Mouse (Mus musculus) CH12.LX (cell line): ENCODE measurements around the gene Tpst1.

ENCODE experiments used
- CHD2 ChIP-seq: IDR thresholded peaks from 2 replicates; pipeline ENCODE4 v1.6.1; 2011; ENCODE audit warnings: low read length, improper control_type of control experiment
- CTCF ChIP-seq, 2 experiments: IDR thresholded peaks in 1 of 2; conservative IDR thresholded peaks in 1 of 2; 2 replicates each; pipeline ENCODE4 v1.5.1; 2011 to 2012; ENCODE audit warnings: low read depth in 2 of 2, low read length in 2 of 2, improper control_type of control experiment in 1 of 2, inconsistent platforms in 1 of 2, mild to moderate bottlenecking in 1 of 2, moderate library complexity in 1 of 2
- EP300 ChIP-seq: IDR thresholded peaks from 2 replicates; pipeline ENCODE4 v1.6.1; 2011; ENCODE audit warnings: low read length, improper control_type of control experiment
- KAT2A ChIP-seq: IDR thresholded peaks from 2 replicates; pipeline ENCODE4 v1.6.1; 2012; ENCODE audit warnings: low read length, improper control_type of control experiment, inconsistent platforms; ENCODE audit not compliant: insufficient replicate concordance
- MXI1 ChIP-seq: IDR thresholded peaks from 2 replicates; pipeline ENCODE4 v1.6.1; 2011; ENCODE audit warnings: mild to moderate bottlenecking, low read depth, low read length, improper control_type of control experiment
- PAX5 ChIP-seq: IDR thresholded peaks from 2 replicates; pipeline ENCODE4 v1.6.1; 2012; ENCODE audit warnings: low read length, inconsistent platforms, mixed read lengths
- POLR2A ChIP-seq: IDR thresholded peaks from 2 replicates; pipeline ENCODE4 v1.6.1; 2011; ENCODE audit warnings: low read depth, mild to moderate bottlenecking, improper control_type of control experiment, low read length
- POLR2AphosphoS2 ChIP-seq: IDR thresholded peaks from 2 replicates; pipeline ENCODE4 v1.6.1; 2011; ENCODE audit warnings: low read depth, low read length, improper control_type of control experiment
- SIN3A ChIP-seq: IDR thresholded peaks from 2 replicates; pipeline ENCODE4 v1.6.1; 2012; ENCODE audit warnings: low read length, improper control_type of control experiment, inconsistent platforms
- USF1 ChIP-seq: IDR thresholded peaks from 2 replicates; pipeline ENCODE4 v1.6.1; 2014; ENCODE audit warnings: low read depth, mild to moderate bottlenecking, inconsistent platforms, low read length, improper control_type of control experiment

DNA sequence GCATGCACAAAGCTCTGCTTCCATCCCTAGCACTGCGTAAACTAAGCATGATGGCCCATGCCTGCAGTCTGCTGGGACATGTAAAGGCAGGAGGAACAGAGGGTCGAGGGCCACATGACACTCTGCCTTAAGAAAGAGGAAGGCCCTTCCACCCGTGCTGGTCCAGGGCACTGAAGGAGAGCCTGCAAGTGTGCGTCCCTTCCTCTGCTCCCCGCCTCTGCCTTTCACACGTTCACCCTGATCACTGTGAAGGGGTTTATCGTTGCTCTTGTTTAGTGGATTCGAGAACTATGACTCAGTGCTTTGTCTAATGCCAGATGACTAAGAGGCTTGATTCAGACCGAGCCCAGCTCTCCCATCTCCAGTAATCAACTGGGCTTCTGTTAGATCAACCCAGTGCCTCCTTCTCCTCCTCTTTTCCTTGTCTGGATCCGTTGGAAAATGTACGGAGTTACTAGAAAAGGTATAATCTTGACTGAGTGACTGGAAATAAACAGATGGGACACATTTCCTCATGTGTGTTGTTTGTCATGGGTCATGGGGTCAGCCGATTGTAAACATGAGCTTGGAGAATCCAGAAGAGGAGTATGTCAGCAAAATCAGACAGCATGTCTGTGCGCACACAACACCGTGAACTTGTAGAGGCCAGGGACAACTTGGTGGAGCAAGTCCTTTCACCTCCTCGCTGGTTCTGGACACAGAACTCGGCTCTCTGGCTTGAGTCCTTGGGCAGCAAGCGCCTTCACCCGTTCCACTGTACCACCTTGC is 16.7 kb downstream of the Tpst1 start:
- no peak for TF ChIP-seq EP300
- TF ChIP-seq SIN3A: no peak
- no peak for TF ChIP-seq CTCF (conservative IDR thresholded peaks at IDR 0.05 in 1 of 2, IDR thresholded peaks at IDR 0.05 in 1 of 2; ENCODE audit: low read depth in 2 of 2, low read length in 2 of 2)
- no peak for TF ChIP-seq POLR2AphosphoS2
- TF ChIP-seq POLR2A: no peak
- no peak for TF ChIP-seq USF1
- TF ChIP-seq PAX5: no peak
- no peak for TF ChIP-seq KAT2A
- no peak for TF ChIP-seq CHD2
- TF ChIP-seq MXI1: no peak
